Mouse (Mus musculus) urinary bladder, postnatal 0 days (tissue): ENCODE data around the gene Lamtor4. TPM values are rescaled to one million over a fixed set of nuclear protein-coding genes. Genes with fewer than 3 reads are reported as not detected.

Experiments used
- polyA plus RNA-seq: library from polyadenylated mRNA; unstranded; fragments of >200 nt; fragmentation: Nextera tagmentation; extraction: Ambion mirVana; gene quantifications from 2 replicates; pipeline ENCODE4 v1.2.1, GENCODE M21; 2015

Lamtor4 gene
- 71.9 and 85.1 TPM in 2 replicates for polyA plus RNA-seq

DNA sequence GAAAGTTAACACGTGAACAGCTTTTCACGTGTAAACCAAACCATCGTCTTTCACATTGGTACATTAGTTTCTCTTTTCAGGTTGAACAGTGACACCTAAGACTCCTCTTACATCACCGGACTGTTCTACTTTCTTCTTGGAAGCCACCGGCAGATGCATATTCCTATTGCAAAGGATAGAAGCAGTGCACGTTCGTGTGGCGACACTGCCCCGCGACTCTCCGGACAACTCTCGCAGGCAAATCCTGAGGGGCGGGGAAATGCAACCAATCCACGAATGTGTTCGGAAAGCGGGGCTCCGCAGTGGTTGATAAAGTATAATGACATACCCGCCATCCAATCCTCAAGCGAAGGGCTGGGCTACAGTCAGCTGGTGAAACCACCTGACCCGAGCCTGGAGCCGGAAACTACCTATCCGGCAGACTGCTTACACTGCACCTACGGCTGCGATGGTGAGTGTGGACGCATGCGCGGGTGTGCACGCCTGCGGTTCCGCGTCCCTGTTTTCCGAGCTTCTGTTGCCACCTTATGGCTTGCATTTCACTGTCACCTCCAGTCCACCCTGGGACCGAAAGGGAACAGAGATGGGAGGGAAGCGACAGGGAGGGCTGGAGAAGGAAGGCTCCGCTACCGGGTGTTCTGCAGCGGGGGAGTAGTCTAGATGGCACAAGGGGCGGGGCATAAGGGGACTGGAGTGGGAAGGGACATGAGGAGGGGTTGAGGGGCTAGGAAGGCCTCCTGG, at the start of gene Lamtor4:
Lamtor4 (plus strand) TSS at position 130 of the 741 bp plus-strand sequence.

DNA sequence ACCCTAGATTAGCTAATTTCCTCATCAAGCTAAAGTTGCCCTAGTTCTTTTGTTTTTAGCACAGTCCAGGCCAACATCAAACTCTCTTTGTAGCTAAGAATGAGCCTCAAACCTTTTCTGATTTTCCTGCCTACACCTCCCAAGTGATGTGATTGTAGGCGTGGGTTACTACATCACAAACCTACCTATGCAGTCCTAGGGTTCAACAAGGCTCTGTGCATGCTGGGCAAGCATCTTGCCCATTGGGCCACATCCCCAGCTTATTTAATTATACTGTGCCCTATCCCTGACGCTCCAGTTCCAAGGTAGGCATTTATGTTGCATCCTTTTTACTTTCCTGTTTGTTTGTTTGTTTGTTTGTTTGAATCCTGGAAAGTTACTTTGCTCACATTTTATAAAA, 29.6 kb upstream of the Lamtor4 start, which contains the start of gene Nxpe5:
Nxpe5 (plus strand) TSS at position 199 of the 400 bp plus-strand sequence.

DNA sequence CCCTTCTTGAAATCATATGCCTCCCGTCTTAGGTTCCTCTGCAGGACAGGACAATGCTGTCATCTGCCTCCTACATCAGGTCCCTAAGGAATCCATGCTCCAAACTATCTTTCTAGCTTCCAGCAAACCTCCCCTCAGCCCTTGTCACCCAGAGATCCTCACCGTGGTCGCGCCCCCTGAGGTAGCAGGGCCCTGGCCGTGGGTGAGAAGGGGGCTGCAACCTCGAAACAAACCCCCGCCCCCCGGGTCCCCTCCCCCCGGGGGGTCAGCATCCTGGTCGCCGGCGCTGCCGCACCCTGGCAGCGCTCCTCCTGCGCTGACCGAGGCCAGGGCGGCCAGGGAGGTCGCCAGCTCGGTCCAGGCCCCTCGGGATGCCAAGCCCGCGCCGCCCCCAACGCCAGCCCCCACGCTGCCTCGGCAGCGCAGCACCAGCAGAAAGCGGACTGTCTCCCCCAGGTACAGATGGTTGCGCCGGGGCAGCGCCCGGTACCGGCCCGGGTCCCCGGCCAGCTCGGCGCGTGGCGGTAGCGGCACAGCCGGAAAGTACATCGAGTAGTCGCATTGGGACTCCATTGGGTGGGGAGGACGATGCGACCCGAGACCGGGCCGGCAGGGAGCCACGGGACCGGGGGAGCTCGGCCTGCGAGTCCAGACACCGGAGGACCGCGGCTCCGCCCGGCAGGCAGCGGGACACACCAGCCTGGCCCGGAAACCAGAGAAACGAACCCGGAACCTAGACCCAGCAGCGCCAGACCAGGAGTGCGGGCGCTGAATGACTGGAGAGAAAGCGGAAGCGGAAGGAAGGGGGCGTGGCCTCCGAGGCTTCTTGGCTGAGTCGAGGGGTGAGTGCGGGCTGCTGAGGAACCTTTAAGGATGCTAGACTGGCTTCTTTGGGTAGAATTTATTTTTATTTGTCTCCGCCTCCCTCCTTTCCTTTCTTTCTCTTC, 8.3 kb downstream of the Lamtor4 start, which contains the start of gene BC037034:
BC037034 (minus strand) TSS at position 774 of the 947 bp plus-strand sequence.

DNA sequence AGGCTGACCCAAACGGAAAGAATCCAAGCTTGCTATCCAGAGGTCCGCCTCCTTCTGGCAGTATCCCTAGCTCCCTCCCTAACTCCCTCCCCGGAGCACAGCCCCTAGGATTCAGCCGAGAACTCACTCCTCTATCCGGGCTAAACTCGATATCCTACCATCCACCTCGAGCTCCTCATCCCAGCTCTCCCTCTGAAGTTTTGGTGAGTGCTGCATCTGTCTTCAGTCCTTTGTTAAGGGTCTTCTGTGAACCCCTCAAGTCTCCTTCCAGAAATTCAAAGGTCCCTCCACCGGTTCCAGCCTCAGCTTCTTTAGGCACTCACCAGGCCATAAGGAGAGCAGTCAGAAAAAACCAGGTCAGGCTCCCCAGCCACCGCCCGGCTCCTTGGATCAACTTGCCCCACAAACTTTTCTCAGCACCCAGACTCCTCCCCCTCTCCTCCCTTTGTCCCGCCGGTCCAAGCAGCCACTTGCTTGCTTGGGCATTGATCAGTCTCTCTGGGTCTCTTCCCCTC, 17.2 kb downstream of the Lamtor4 start, which contains the start of gene Gal3st4:
Gal3st4 (minus strand) TSS at position 432 of the 515 bp plus-strand sequence.

DNA sequence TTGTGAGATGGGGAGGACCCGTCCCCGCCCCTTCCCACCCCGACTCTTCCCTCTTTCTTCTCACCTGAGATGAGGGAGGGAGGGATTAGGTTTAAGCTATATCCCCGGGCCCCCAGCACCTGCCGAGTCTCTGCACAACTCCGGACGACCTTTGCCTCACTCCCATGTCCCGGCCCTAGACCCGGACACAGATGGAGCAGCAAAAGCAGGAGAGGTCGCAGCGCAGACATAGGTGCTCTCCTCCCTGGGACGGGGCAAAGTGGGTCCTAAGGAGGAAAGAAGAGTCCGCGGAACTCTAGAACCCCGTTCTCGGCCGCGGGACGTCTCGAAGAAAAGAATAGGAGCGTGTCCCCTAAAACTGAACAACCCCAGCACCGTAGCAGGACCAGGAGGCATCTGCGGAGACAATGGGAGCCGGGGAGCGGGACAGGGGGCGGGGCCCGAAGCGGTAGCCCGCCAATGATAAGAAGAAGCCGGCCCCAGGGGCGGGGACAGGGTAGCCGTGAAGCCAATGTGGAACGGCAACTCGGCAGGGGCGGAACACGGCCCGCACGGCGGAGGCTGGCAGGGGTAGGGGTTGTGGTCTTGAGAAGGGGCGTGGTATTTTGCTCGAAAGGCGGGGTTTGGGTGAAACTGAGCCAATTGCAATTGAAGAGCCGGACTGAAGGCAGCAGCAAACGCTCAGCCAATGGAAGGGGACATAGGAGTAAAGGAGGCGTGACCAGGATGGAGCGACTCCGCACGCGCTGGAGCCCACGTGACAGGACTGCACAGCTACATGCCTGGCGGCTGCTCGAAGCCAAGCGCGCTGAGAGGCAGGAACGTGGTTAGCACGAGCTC, 24.5 kb downstream of the Lamtor4 start, which contains the start of the genes Gm43720, Gpc2 and Stag3:
Gm43720 (minus strand) TSS at position 374 of the 840 bp plus-strand sequence.
Gpc2 (minus strand) TSS at position 421 of the 840 bp plus-strand sequence.
Stag3 (plus strand) TSS at position 656 of the 840 bp plus-strand sequence.

Other genes starting within 250 kb of the Lamtor4 start
- not detected in 2 replicates for gene Smok3a, start 234.2 kb upstream of the Lamtor4 start, polyA plus RNA-seq
- not detected in 2 replicates for gene Smok3b, start 234.1 kb upstream of the Lamtor4 start, polyA plus RNA-seq
- gene Smok3c, start 202.3 kb upstream of the Lamtor4 start, polyA plus RNA-seq: not detected in 2 replicates
- gene Zkscan1, start 170.4 kb upstream of the Lamtor4 start, polyA plus RNA-seq: 5.8 and 7.2 TPM in 2 replicates
- gene Zscan21, start 138.6 kb upstream of the Lamtor4 start, polyA plus RNA-seq: 23.5 and 26.3 TPM in 2 replicates
- 6.8 and 7.5 TPM in 2 replicates for gene Zfp113, start 99.7 kb upstream of the Lamtor4 start, polyA plus RNA-seq
- 224 and 240 TPM in 2 replicates for gene Cops6, start 94.4 kb upstream of the Lamtor4 start, polyA plus RNA-seq
- 9.8 and 10.3 TPM in 2 replicates for gene Ap4m1, start 83.5 kb upstream of the Lamtor4 start, polyA plus RNA-seq
- gene Mcm7, start 83.1 kb upstream of the Lamtor4 start, polyA plus RNA-seq: 38.7 and 44.9 TPM in 2 replicates
- gene Taf6, start 68.0 kb upstream of the Lamtor4 start, polyA plus RNA-seq: 33.7 and 34.9 TPM in 2 replicates
- 21.2 and 22.7 TPM in 2 replicates for gene Cnpy4, start 68.0 kb upstream of the Lamtor4 start, polyA plus RNA-seq
- gene Mblac1, start 61.2 kb upstream of the Lamtor4 start, polyA plus RNA-seq: 8.4 and 9.6 TPM in 2 replicates
- gene Nxpe5, start 29.6 kb upstream of the Lamtor4 start, polyA plus RNA-seq: 0.42 and 0.51 TPM in 2 replicates
- gene BC037034, start 8.6 kb downstream of the Lamtor4 start, polyA plus RNA-seq: 2.6 and 2.7 TPM in 2 replicates
- gene Gal3st4, start 17.4 kb downstream of the Lamtor4 start, polyA plus RNA-seq: 1.9 and 2.0 TPM in 2 replicates
- gene Gm43720, start 24.5 kb downstream of the Lamtor4 start, polyA plus RNA-seq: 0.12 and 0.25 TPM in 2 replicates
- gene Gpc2, start 24.5 kb downstream of the Lamtor4 start, polyA plus RNA-seq: 1.4 and 1.5 TPM in 2 replicates
- 0.61 and 1.1 TPM in 2 replicates for gene Stag3, start 24.8 kb downstream of the Lamtor4 start, polyA plus RNA-seq
- gene Pvrig, start 86.5 kb downstream of the Lamtor4 start, polyA plus RNA-seq: not detected in 2 replicates
- gene Zfp157, start 186.0 kb downstream of the Lamtor4 start, polyA plus RNA-seq: 9.4 and 9.6 TPM in 2 replicates